Mouse (Mus musculus) hindbrain, embryonic 13.5 days (tissue): Measurements from ENCODE around the gene Rapgef1. TPM values are rescaled to one million over a fixed set of nuclear protein-coding genes. Genes with fewer than 3 reads are reported as not detected.

Experiments
- ATAC-seq: fragments of 200-750 bp; cut with Nextera tagmentation; 2 replicates; pipeline ENCODE4 v1.8.0; 2017; ENCODE audit warnings: moderate TSS enrichment; ENCODE audit not compliant: low FRiP score
- H3K27ac ChIP-seq: fragments of 300-500 bp; sonication (generic); 2 replicates; pipeline ENCODE4 v1.5.1; 2015; ENCODE audit warnings: inconsistent platforms, mild to moderate bottlenecking, moderate library complexity
- H3K27me3 ChIP-seq: fragments of 300-500 bp; sonication (generic); 2 replicates; pipeline ENCODE4 v1.6.1; 2015; ENCODE audit warnings: mild to moderate bottlenecking, inconsistent platforms
- H3K36me3 ChIP-seq: fragments of 300-500 bp; sonication (generic); 2 replicates; pipeline ENCODE4 v1.6.1; 2015; ENCODE audit warnings: mild to moderate bottlenecking, inconsistent platforms
- H3K4me1 ChIP-seq: fragments of 300-500 bp; sonication (generic); replicated peaks from 2 replicates; pipeline ENCODE4 v1.6.1; 2015; ENCODE audit warnings: inconsistent platforms
- H3K4me2 ChIP-seq: fragments of 300-500 bp; sonication (generic); 2 replicates; pipeline ENCODE4 v1.6.1; 2015; ENCODE audit warnings: inconsistent platforms, mild to moderate bottlenecking, moderate library complexity
- H3K4me3 ChIP-seq: fragments of 300-500 bp; sonication (generic); 2 replicates; pipeline ENCODE4 v1.5.1; 2015; ENCODE audit warnings: mild to moderate bottlenecking, inconsistent platforms
- H3K9ac ChIP-seq: fragments of 300-500 bp; sonication (generic); 2 replicates; pipeline ENCODE4 v1.6.1; 2015; ENCODE audit warnings: mild to moderate bottlenecking, inconsistent platforms
- H3K9me3 ChIP-seq: fragments of 300-500 bp; sonication (generic); 2 replicates; pipeline ENCODE4 v1.6.1; 2016; ENCODE audit warnings: inconsistent platforms
- WGBS: fragments of 180-500 bp; shearing (Covaris S2); methylation state at CpG from one replicate; pipeline ENCODE4 v1.1.7; 2015; 5-methylcytosine and 5-hydroxymethylcytosine counted together
- polyA plus RNA-seq: library from polyadenylated mRNA; unstranded; fragments of >200 nt; fragmentation: Nextera tagmentation; extraction: Ambion mirVana; gene quantifications from 2 replicates; pipeline ENCODE4 v1.2.1, GENCODE M21; 2015

Gene Rapgef1
- polyA plus RNA-seq, 1 experiment from 2014 or later: 14.3 TPM

DNA sequence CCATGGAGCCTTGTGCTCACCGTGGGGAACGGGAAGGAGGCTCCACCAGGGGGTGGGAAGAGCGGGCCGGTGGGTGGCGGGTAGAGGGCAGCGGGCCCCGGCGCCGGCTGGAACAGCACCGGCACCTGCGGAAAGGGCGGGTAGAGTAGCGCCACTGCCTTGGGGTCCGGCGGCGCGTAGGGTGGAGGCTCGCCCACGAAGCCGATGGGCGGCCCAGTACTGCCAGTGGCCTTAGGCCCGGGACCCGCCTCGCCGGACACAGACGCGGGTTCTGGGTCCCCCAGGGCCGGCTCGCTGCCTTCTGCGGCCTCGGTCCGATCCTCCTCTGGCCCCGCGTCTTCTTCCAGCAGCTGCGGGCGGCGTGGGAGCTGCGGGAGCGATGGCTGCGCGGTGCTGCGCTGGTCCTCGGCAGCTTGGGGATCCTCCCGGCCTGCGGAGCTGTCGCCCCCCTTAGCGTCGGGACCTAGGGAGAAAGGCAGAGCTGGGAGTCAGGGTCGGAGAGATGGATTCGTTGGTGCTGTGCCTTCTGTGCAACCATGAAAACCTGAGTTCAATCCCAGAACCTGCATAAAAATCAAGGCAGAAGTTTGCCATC, 127.8 kb downstream of the Rapgef1 start:
- H3K4me1 ChIP-seq: peaks cover 25% of the 10 kb centered on the region
- no peak overlapping the region for H3K27ac ChIP-seq
- H3K36me3 ChIP-seq: no peaks in the 10 kb centered on the region
- H3K9ac ChIP-seq: peak overlapping the region; percentile 76
- H3K4me2 ChIP-seq: peak overlapping the region; percentile 76
- ATAC-seq: no peak
- H3K4me3 ChIP-seq: peak overlapping the region; percentile 41
- 2% methylated on average over 50 of the region's 50 CpGs for WGBS
- H3K9me3 ChIP-seq: no peaks in the 10 kb centered on the region
- H3K27me3 ChIP-seq: peaks cover 67% of the 10 kb centered on the region

DNA sequence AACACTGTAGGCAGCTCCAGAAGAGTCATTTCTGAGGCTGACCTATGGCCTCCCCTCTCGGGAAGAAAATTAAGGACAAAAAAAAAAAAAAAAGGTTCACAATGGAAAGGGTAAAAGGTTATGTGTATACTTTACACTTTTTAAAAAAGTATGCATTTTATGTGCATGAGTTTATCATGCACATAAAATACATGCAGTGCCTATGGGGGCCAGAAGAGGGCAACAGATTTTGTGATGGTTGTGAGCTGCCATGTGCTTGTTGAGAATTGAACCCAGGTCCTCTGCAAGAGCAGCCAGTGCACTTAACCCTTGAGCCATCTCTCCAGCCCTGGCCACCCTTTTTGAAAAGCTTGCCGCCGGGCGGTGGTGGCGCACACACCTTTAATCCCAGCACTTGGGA, 128.3 kb downstream of the Rapgef1 start:
- H3K27ac ChIP-seq: no peak overlapping the region
- H3K36me3 ChIP-seq: no peaks in the 10 kb centered on the region
- WGBS: 61% methylated on average over 5 of the region's 5 CpGs
- peaks cover 25% of the 10 kb centered on the region for H3K4me1 ChIP-seq
- peaks cover 73% of the 10 kb centered on the region for H3K27me3 ChIP-seq
- no peaks in the 10 kb centered on the region for H3K9me3 ChIP-seq
- H3K4me3 ChIP-seq: peak overlapping the region; percentile 41; the same call in 1 of the 2 replicates
- no peak for ATAC-seq
- H3K4me2 ChIP-seq: peak overlapping the region; percentile 76
- no peak overlapping the region for H3K9ac ChIP-seq

DNA sequence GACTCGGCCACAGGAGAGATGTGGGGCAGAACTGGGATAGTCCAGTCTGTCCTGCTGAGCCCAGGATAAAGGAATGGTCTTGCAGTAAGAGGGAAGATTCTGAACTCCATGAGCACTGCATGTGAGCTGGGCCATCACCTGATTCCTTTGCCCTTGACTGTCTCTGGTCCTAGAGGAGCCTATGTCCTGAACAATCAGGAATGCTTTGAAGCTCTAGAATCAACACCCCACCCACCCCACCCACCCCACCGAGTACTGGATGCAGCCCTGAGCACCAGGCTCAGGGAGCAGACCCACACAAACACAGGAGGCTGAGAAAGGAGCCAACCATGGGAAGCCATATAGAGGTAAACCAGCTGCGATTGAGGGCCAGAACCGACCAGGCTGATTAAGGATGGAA, 129.0 kb downstream of the Rapgef1 start:
- no peak for ATAC-seq
- Histone ChIP-seq H3K27me3 (peaks cover 80% of the 10 kb centered on the region), H3K9ac (no peak overlapping the region), H3K27ac (no peak overlapping the region), H3K36me3 (no peaks in the 10 kb centered on the region), H3K4me1 (peaks cover 25% of the 10 kb centered on the region), H3K4me2 (no peak overlapping the region), H3K9me3 (no peaks in the 10 kb centered on the region), H3K4me3 (no peak overlapping the region)
- WGBS: 78% methylated on average over 4 of the region's 4 CpGs

DNA sequence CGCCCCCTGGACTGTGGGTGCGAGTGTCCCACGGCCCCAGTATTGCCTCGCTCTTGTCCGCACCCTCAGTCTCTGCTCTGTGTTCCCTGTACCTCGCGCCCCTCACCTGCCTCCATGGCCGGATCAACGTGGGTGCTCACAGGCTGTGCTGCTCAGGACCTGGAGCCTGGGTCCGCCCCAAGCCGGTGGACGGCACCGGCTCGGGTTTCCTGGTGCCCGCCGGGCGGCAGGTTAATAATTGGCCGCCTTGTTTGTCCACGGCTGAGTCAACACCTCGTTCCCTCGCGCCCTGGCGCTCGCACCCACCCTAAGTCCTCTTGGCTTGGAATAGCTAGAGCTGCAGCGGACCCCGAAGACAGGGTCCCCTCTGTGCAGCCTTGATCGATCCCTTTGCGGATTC, 132.0 kb downstream of the Rapgef1 start, which contains the start of gene Gm13420:
TSS of gene Gm13420 (minus strand) at position 189 of the 400 bp plus-strand sequence.
- WGBS: 7% methylated on average over 28 of the region's 28 CpGs
- Histone ChIP-seq H3K4me3 (peak within 1 kb of the TSS; percentile 12; the same call in 1 of the 2 replicates), H3K9me3 (no peaks in the 10 kb centered on the region), H3K27ac (no peak within 1 kb of the TSS), H3K4me1 (peaks cover 22% of the 10 kb centered on the region), H3K4me2 (peak within 1 kb of the TSS; percentile 38), H3K36me3 (no peaks in the 10 kb centered on the region), H3K9ac (peak within 1 kb of the TSS; percentile 43; the same call in 1 of the 2 replicates), H3K27me3 (peaks cover 68% of the 10 kb centered on the region)
- no peak for ATAC-seq

DNA sequence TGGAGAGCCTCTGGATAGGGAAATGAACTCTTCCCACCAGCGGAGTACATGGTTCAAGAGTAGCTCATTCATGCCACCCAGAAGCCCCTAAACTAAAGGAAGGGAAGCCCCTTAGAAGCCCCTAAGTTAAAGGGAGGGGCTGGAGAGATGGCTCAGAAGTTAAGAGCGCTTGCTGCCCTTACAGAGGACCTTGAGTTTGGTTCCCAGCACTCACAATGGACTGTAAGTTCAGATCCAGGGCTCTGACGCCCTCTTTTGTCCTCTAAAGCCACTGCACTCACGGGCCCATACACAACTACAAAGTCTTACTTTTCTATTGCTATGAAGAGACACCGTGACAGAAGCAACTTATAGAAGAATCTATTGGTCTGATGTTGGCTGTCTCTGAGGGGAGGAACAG, 132.9 kb downstream of the Rapgef1 start:
- H3K27ac ChIP-seq: no peak overlapping the region
- H3K4me2 ChIP-seq: no peak overlapping the region
- no peak for ATAC-seq
- H3K9me3 ChIP-seq: no peaks in the 10 kb centered on the region
- H3K27me3 ChIP-seq: peaks cover 63% of the 10 kb centered on the region
- H3K9ac ChIP-seq: no peak overlapping the region
- no peaks in the 10 kb centered on the region for H3K36me3 ChIP-seq
- 87% methylated on average over 5 of the region's 5 CpGs for WGBS
- H3K4me1 ChIP-seq: peaks cover 18% of the 10 kb centered on the region
- H3K4me3 ChIP-seq: no peak overlapping the region

DNA sequence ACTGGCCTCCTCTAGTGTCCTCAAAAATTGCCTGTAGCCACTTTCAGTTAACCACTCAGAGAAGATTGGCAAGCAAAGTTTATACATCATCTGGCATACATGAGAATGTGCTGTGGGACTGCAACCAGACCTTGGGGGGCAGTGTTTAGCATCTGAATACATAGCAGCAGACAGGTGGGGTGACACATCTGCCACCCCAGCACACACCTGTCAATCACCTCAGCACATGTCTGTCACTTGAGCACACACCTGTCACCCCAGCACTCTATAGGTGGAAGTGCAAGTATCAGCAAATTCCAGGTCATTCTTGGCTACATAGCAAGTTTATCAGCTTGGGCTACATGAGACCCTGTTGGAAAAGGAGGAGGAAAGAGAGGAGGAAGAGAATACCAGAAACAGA, 136.2 kb downstream of the Rapgef1 start:
- ATAC-seq: no peak
- Histone ChIP-seq H3K4me1 (peaks cover 11% of the 10 kb centered on the region), H3K9ac (no peak overlapping the region), H3K36me3 (no peaks in the 10 kb centered on the region), H3K27ac (no peak overlapping the region), H3K9me3 (no peaks in the 10 kb centered on the region), H3K4me3 (no peak overlapping the region), H3K4me2 (no peak overlapping the region), H3K27me3 (peaks cover 34% of the 10 kb centered on the region)

DNA sequence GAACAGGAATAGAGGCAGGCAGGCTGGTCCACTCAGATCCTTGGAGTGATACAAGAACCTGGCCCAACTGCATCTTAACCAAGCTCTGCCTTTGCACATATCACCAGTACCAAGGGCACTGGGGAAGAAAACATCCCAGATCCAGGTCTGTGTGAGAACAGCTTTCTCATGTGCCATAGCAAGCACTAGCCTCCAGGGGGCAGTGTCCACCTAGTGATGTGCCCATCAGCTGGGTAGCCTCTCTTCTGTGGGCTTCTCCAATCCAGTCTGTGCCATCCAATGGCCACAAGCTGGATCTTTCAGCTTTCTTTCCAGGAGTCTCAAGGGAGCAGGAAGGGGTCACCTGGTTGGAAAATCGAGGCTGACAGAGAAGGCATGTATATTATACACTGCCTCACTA, 145.3 kb downstream of the Rapgef1 start:
- H3K36me3 ChIP-seq: no peaks in the 10 kb centered on the region
- H3K9ac ChIP-seq: no peak overlapping the region
- no peaks in the 10 kb centered on the region for H3K27me3 ChIP-seq
- 8% methylated on average over 1 of the region's 1 CpGs for WGBS
- peak; percentile 72; the same call in 1 of the 2 replicates for ATAC-seq
- H3K4me3 ChIP-seq: no peak overlapping the region
- no peaks in the 10 kb centered on the region for H3K9me3 ChIP-seq
- H3K4me1 ChIP-seq: no peaks in the 10 kb centered on the region
- H3K4me2 ChIP-seq: no peak overlapping the region
- H3K27ac ChIP-seq: no peak overlapping the region

DNA sequence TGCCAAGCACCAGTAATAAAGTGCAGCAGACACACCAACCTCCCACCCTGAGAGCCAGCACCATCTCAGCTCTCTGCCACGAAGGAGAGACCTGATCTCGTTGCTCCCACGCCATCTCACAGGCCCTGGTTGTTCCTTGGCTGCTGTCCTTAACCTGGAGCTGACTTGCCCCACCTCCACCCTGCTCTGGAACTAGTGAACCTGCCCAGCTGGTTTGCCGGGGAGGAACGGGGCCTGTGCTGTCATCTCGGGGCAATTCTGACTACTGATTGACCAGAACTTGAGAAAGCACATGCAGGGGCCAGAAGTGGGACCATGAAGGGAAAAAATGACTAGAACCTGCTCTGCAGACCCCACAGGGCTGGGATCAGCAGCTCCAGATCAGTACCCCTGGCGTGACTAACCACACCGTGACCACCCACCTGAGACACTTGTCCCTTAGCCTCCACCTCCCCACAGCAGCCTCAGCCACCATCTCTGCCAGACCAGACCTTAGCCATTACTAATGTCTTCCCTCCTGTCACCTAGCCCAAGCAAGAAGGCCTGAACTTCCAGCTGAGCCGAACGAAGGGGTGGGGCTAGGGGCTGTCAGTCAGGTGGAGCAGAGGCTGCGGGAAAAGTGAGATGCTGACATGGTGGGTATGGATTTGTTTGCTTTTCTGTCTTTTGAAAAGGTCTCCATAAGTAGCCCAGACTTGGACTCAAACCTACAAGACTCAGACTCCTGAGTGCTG, 148.6 kb downstream of the Rapgef1 start:
- WGBS: 70% methylated on average over 11 of the region's 11 CpGs
- no peak for ATAC-seq
- no peaks in the 10 kb centered on the region for H3K4me1 ChIP-seq
- no peaks in the 10 kb centered on the region for H3K9me3 ChIP-seq
- no peak overlapping the region for H3K9ac ChIP-seq
- H3K4me3 ChIP-seq: no peak overlapping the region
- H3K4me2 ChIP-seq: no peak overlapping the region
- H3K27ac ChIP-seq: no peak overlapping the region
- no peaks in the 10 kb centered on the region for H3K27me3 ChIP-seq
- peaks cover 6% of the 10 kb centered on the region for H3K36me3 ChIP-seq

DNA sequence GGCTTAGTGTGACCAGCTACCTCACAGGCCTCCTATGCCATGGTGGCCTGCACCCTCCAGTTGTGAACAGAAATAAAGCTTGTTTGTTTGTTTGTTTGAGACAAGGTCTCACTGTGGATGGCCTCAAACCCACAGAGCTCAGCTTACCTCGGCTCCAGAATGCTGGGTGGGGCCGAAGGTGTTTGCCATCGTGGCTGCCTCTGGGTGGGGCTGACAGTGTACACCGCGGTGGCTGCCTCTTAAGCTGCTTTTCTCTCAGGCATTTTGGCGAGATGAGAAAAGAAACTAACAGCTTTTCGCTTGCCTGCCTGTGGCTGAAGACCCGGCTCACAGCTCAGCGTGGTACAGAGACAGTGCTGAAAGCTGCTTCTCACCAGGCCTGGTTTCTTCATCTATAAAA, 149.4 kb downstream of the Rapgef1 start:
- H3K9ac ChIP-seq: no peak overlapping the region
- H3K4me3 ChIP-seq: no peak overlapping the region
- no peak for ATAC-seq
- H3K4me1 ChIP-seq: no peaks in the 10 kb centered on the region
- H3K36me3 ChIP-seq: peaks cover 14% of the 10 kb centered on the region
- WGBS: 73% methylated on average over 9 of the region's 9 CpGs
- no peak overlapping the region for H3K27ac ChIP-seq
- H3K9me3 ChIP-seq: no peaks in the 10 kb centered on the region
- no peaks in the 10 kb centered on the region for H3K27me3 ChIP-seq
- H3K4me2 ChIP-seq: no peak overlapping the region

DNA sequence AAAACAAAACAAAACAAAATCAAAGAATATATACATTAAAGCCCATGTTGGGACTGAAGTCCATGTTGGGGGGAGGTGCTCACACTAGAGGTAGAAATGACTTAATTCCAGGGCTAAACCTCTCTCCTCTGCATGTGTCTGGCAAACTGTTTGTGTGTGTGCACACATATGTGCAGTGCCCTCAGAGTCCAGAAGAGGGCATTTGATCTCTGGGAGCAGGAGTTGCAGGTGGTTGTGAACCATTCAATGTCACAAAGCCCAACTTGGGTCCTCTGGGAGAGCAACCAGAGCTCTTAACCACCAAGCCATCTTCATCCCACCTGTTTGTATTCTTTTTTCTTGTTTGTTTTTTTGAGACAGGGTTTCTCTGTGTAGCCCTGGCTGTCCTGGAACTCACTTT, 150.6 kb downstream of the Rapgef1 start:
- Histone ChIP-seq H3K9ac (no peak overlapping the region), H3K4me1 (no peaks in the 10 kb centered on the region), H3K36me3 (peaks cover 20% of the 10 kb centered on the region), H3K4me2 (no peak overlapping the region), H3K27me3 (no peaks in the 10 kb centered on the region), H3K27ac (no peak overlapping the region), H3K4me3 (no peak overlapping the region), H3K9me3 (no peaks in the 10 kb centered on the region)
- no peak for ATAC-seq

DNA sequence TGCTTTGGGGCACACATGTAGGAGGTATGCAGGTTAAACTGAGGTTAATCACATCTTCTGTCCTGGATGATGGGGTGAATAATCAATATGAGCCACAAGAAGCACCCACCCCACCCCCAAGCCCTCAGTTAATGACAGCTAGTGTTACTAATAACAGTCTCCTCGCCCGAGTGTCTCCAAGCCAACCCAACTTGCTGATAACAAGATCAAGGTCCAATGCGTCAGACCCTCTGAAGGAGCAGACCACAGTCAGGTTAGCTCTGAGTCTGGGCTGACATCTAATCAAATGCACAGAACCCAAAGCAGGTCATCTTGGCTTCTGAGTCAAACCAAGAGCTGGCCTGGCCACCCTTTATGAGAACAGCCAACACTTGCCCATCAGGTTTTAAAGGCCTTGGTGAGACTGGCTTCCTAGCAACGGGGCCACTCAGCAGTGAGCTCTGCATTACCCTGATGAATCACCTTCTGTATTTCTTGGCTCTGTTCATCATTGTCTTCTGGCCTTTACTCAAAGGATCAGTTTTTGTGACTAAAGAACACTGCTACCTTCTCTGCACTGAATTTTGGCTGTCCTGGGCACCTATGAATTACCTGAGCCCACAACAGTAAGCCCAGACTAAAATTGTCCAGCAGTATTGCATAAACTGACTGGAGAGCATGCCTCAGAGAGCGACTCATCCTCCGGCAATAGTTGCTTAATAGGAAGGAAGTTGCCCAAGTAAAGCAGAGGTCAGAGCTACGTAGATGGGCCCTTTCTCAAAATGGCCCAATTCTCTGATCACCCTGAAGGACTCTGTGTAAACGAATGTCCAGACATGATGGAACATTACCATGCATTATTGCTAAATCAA, 152.3 kb downstream of the Rapgef1 start:
- 88% methylated on average over 8 of the region's 8 CpGs for WGBS
- no peak overlapping the region for H3K4me2 ChIP-seq

DNA sequence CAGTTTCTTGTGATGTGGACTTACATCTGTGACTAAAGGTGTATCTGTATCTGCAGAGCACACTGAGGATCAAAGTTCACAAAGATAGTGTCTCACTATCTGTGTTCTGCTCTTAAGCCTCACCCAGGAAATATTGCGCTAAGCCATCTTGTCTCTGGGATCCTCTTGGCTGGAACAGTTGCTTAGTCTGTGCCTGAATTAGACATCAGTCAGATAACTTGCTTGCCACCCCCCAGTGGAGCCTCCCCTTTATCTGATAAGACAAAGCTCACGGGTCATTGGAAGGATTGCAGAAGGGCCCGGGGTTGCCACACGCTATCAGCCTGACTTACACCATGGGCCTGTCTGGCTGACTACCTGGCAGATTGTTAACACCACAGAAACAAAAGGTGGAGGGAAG, 153.8 kb downstream of the Rapgef1 start:
- no peaks in the 10 kb centered on the region for H3K9me3 ChIP-seq
- H3K27ac ChIP-seq: no peak overlapping the region
- H3K4me3 ChIP-seq: no peak overlapping the region
- 92% methylated on average over 4 of the region's 4 CpGs for WGBS
- no peaks in the 10 kb centered on the region for H3K4me1 ChIP-seq
- peaks cover 46% of the 10 kb centered on the region for H3K36me3 ChIP-seq
- no peak for ATAC-seq
- H3K4me2 ChIP-seq: no peak overlapping the region
- no peak overlapping the region for H3K9ac ChIP-seq
- H3K27me3 ChIP-seq: no peaks in the 10 kb centered on the region

More for the DNA sequence above, 152.3 kb downstream of the Rapgef1 start:
- Histone ChIP-seq H3K4me3 (no peak overlapping the region), H3K9ac (no peak overlapping the region), H3K36me3 (peaks cover 32% of the 10 kb centered on the region), H3K9me3 (no peaks in the 10 kb centered on the region), H3K4me1 (no peaks in the 10 kb centered on the region), H3K27ac (no peak overlapping the region), H3K27me3 (no peaks in the 10 kb centered on the region)
- no peak for ATAC-seq
